Mouse (Mus musculus) hindbrain, embryonic 15.5 days (tissue): ENCODE results near the gene 4933430I17Rik. TPM values are rescaled to one million over a fixed set of nuclear protein-coding genes. Genes with fewer than 3 reads are reported as not detected.
A peak's percentile ranks its signal among the peaks of the same experiment; 100 is the strongest.

ENCODE experiments used
- ATAC-seq: fragments of 200-750 bp; cut with Nextera tagmentation; 2 replicates; pipeline ENCODE4 v1.8.0; 2017; ENCODE audit warnings: low read depth, moderate number of reproducible peaks, moderate TSS enrichment; ENCODE audit not compliant: low FRiP score
- H3K27ac ChIP-seq: fragments of 300-500 bp; sonication (generic); replicated peaks from 2 replicates; pipeline ENCODE4 v1.5.1; 2015; ENCODE audit warnings: mild to moderate bottlenecking, inconsistent platforms
- H3K27me3 ChIP-seq: fragments of 300-500 bp; sonication (generic); 2 replicates; pipeline ENCODE4 v1.6.1; 2015; ENCODE audit warnings: control low read depth, inconsistent platforms
- H3K36me3 ChIP-seq: fragments of 300-500 bp; sonication (generic); 2 replicates; pipeline ENCODE4 v1.6.1; 2015; ENCODE audit warnings: control low read depth, inconsistent platforms
- H3K4me1 ChIP-seq: fragments of 300-500 bp; sonication (generic); replicated peaks from 2 replicates; pipeline ENCODE4 v1.6.1; 2015; ENCODE audit warnings: control low read depth, inconsistent platforms
- H3K4me2 ChIP-seq: fragments of 300-500 bp; sonication (generic); 2 replicates; pipeline ENCODE4 v1.6.1; 2015; ENCODE audit warnings: moderate library complexity, mild to moderate bottlenecking, inconsistent platforms
- H3K4me3 ChIP-seq: fragments of 300-500 bp; sonication (generic); 2 replicates; pipeline ENCODE4 v1.5.1; 2015; ENCODE audit warnings: mild to moderate bottlenecking, inconsistent platforms
- H3K9ac ChIP-seq: fragments of 300-500 bp; sonication (generic); 2 replicates; pipeline ENCODE4 v1.6.1; 2015; ENCODE audit warnings: inconsistent platforms
- H3K9me3 ChIP-seq: fragments of 300-500 bp; sonication (generic); 2 replicates; pipeline ENCODE4 v1.6.1; 2016; ENCODE audit warnings: control low read depth, inconsistent platforms
- WGBS: fragments of 180-500 bp; shearing (Covaris S2); methylation state at CpG from one replicate; pipeline ENCODE4 v1.1.7; 2015; 5-methylcytosine and 5-hydroxymethylcytosine counted together
- polyA plus RNA-seq: library from polyadenylated mRNA; unstranded; fragments of >200 nt; fragmentation: Nextera tagmentation; extraction: Ambion mirVana; gene quantifications from 2 replicates; pipeline ENCODE4 v1.2.1, GENCODE M21; 2015

4933430I17Rik gene
- polyA plus RNA-seq, 1 experiment from 2014 or later, result 0.65 TPM

GRCm38 (mm10) chr4:62508839-62509238, 16.3 kb upstream of the 4933430I17Rik start:
- Histone ChIP-seq H3K36me3 (peaks cover 46% of the 10 kb centered on the region), H3K9me3 (no peaks in the 10 kb centered on the region), H3K4me1 (no peaks in the 10 kb centered on the region), H3K27ac (no peak overlapping the region), H3K4me3 (no peak overlapping the region), H3K27me3 (no peaks in the 10 kb centered on the region), H3K9ac (no peak overlapping the region), H3K4me2 (no peak overlapping the region)
- no peak for ATAC-seq
- WGBS, result 84% methylated on average over 5 of the region's 5 CpGs

- H3K4me2 ChIP-seq, result no peak overlapping the region
- H3K36me3 ChIP-seq, result peaks cover 46% of the 10 kb centered on the region
- no peaks in the 10 kb centered on the region for H3K9me3 ChIP-seq
- no peak overlapping the region for H3K27ac ChIP-seq
- no peaks in the 10 kb centered on the region for H3K4me1 ChIP-seq
- no peak overlapping the region for H3K4me3 ChIP-seq
- no peak for ATAC-seq
- no peak overlapping the region for H3K9ac ChIP-seq
- H3K27me3 ChIP-seq, result no peaks in the 10 kb centered on the region
- 93% methylated on average over 11 of the region's 11 CpGs for WGBS
These were observed 15.2 kb upstream of the 4933430I17Rik start for GRCm38 (mm10) chr4:62509946-62510345.

DNA sequence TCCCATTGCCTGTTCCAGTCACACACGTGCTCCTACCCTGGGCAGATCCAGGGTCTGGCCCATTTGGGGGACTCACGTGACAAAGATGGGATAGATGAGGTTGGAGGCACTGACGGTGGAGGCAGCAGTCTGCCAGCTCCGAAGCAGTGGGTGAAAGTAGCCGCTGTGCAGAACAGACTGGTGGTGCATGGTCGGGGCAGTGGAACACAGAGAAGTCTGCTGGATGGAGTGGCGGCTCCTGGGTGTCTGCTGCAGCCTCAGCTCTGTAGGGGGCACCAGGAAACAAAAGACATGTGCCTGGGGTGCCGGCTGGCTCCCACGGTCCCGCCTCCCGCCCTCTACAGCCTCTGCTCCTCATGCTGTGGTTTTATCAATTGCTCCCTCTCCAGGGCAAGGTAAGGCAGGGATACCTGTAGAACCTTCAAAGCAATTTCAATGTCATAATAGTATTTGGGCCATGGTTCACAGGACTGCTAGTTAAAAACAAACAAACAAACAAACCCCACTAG, 11.1 kb upstream of the 4933430I17Rik start:
- no peak overlapping the region for H3K9ac ChIP-seq
- no peak overlapping the region for H3K27ac ChIP-seq
- peaks cover 9% of the 10 kb centered on the region for H3K4me1 ChIP-seq
- WGBS, result 42% methylated on average over 11 of the region's 11 CpGs
- no peaks in the 10 kb centered on the region for H3K27me3 ChIP-seq
- no peak overlapping the region for H3K4me2 ChIP-seq
- no peak overlapping the region for H3K4me3 ChIP-seq
- no peak for ATAC-seq
- H3K9me3 ChIP-seq, result no peaks in the 10 kb centered on the region
- peaks cover 38% of the 10 kb centered on the region for H3K36me3 ChIP-seq

GRCm38 (mm10) chr4:62514995-62515394, 10.2 kb upstream of the 4933430I17Rik start:
- ATAC-seq, result no peak
- no peak overlapping the region for H3K27ac ChIP-seq
- H3K9me3 ChIP-seq, result no peaks in the 10 kb centered on the region
- WGBS, result 83% methylated on average over 7 of the region's 7 CpGs
- H3K4me1 ChIP-seq, result peaks cover 12% of the 10 kb centered on the region
- H3K36me3 ChIP-seq, result peaks cover 28% of the 10 kb centered on the region
- no peak overlapping the region for H3K4me3 ChIP-seq
- no peak overlapping the region for H3K4me2 ChIP-seq
- H3K9ac ChIP-seq, result no peak overlapping the region
- no peaks in the 10 kb centered on the region for H3K27me3 ChIP-seq

- H3K4me3 ChIP-seq, result no peak overlapping the region
- no peak for ATAC-seq
- peaks cover 23% of the 10 kb centered on the region for H3K36me3 ChIP-seq
- H3K9me3 ChIP-seq, result no peaks in the 10 kb centered on the region
- no peak overlapping the region for H3K4me2 ChIP-seq
- WGBS, result 78% methylated on average over 3 of the region's 3 CpGs
- no peak overlapping the region; the same call in 1 of the 2 replicates for H3K27ac ChIP-seq
- H3K27me3 ChIP-seq, result no peaks in the 10 kb centered on the region
- H3K9ac ChIP-seq, result no peak overlapping the region
- H3K4me1 ChIP-seq, result peaks cover 17% of the 10 kb centered on the region
These were observed 9.7 kb upstream of the 4933430I17Rik start for GRCm38 (mm10) chr4:62515490-62515889.

- H3K4me1 ChIP-seq, result peaks cover 22% of the 10 kb centered on the region
- WGBS, result 42% methylated on average over 2 of the region's 2 CpGs
- H3K9ac ChIP-seq, result no peak overlapping the region
- H3K9me3 ChIP-seq, result no peaks in the 10 kb centered on the region
- no peaks in the 10 kb centered on the region for H3K27me3 ChIP-seq
- peaks cover 23% of the 10 kb centered on the region for H3K36me3 ChIP-seq
- no peak overlapping the region for H3K4me2 ChIP-seq
- no peak overlapping the region for H3K27ac ChIP-seq
- no peak for ATAC-seq
- no peak overlapping the region for H3K4me3 ChIP-seq
These were observed 9.1 kb upstream of the 4933430I17Rik start for GRCm38 (mm10) chr4:62516079-62516478.

GRCm38 (mm10) chr4:62516579-62516978, 8.6 kb upstream of the 4933430I17Rik start:
- H3K4me3 ChIP-seq, result no peak overlapping the region
- no peaks in the 10 kb centered on the region for H3K9me3 ChIP-seq
- H3K4me1 ChIP-seq, result peaks cover 22% of the 10 kb centered on the region
- H3K27ac ChIP-seq, result no peak overlapping the region
- 88% methylated on average over 1 of the region's 1 CpGs for whole genome bisulfite sequencing
- no peak for ATAC-seq
- H3K27me3 ChIP-seq, result no peaks in the 10 kb centered on the region
- H3K36me3 ChIP-seq, result peaks cover 18% of the 10 kb centered on the region
- no peak overlapping the region for H3K4me2 ChIP-seq
- H3K9ac ChIP-seq, result no peak overlapping the region

- Histone ChIP-seq H3K4me1 (peaks cover 22% of the 10 kb centered on the region), H3K9me3 (no peaks in the 10 kb centered on the region), H3K36me3 (peaks cover 13% of the 10 kb centered on the region; the same call in 1 of the 2 replicates), H3K27ac (no peak overlapping the region), H3K4me3 (no peak overlapping the region), H3K27me3 (no peaks in the 10 kb centered on the region), H3K9ac (no peak overlapping the region), H3K4me2 (no peak overlapping the region)
- WGBS, result 97% methylated on average over 8 of the region's 8 CpGs
- ATAC-seq, result no peak
These were observed 8.1 kb upstream of the 4933430I17Rik start for GRCm38 (mm10) chr4:62517046-62517445.

DNA sequence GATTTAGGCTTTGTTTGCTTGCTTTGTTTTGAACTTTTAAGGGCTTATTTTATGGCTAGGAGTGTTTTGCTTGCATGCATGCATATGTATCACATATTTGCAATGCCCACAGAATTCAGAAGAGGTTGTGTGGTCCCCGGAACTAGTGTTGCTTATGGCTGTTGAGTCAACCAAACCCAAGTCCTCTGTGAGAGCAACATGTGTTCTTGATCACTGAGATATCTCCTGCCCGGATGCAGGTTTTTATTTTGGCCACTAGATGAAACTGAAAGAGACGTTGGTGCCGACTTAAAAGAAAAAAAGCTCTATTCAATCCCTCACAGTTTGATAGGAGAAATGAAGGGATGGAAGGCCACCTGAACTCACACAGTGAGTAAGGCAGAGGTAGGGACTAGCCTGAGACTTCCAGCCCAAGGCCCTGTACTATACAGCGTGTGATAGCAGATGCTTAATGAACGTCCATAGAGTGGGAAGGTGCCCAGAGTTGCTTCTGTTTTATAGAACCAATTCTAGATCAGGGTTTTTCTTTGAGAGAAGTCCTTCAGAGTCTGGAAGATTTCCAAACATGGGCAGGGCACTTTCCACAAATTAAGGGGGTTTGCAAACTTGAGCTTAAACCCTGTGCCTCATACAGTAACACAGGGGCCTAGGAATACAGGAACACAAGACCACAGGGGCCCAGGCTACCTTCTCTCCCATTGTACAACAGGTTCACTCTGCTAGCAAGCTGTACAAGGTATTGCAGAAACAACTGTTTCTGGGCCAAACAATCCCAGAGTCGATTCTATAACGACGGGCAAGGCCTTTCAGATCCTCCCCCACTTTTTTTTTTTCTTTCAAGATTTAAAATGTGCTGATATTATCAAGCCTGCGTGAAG, 7.4 kb upstream of the 4933430I17Rik start:
- H3K27me3 ChIP-seq, result no peaks in the 10 kb centered on the region
- H3K27ac ChIP-seq, result no peak overlapping the region
- H3K4me2 ChIP-seq, result peak overlapping the region; percentile 62
- 0 out of 2 replicates have a peak overlapping the region, but pooled peaks have one; percentile 70 for H3K9ac ChIP-seq
- no peak overlapping the region for H3K4me3 ChIP-seq
- 87% methylated on average over 10 of the region's 10 CpGs for WGBS
- H3K4me1 ChIP-seq, result peaks cover 22% of the 10 kb centered on the region
- H3K9me3 ChIP-seq, result no peaks in the 10 kb centered on the region
- H3K36me3 ChIP-seq, result 0 out of 2 replicates have a peak, but pooled peaks cover 6% of the 10 kb centered on the region
- no peak for ATAC-seq

GRCm38 (mm10) chr4:62518416-62519121, 6.6 kb upstream of the 4933430I17Rik start:
- Histone ChIP-seq H3K4me2 (peak overlapping the region; percentile 62), H3K27me3 (no peaks in the 10 kb centered on the region), H3K36me3 (0 out of 2 replicates have a peak, but pooled peaks cover under 1% of the 10 kb centered on the region), H3K4me3 (peak overlapping the region; percentile 73), H3K9ac (peak overlapping the region; percentile 70), H3K9me3 (no peaks in the 10 kb centered on the region), H3K4me1 (peaks cover 22% of the 10 kb centered on the region), H3K27ac (no peak overlapping the region)
- no peak for ATAC-seq
- WGBS, result 53% methylated on average over 13 of the region's 13 CpGs

DNA sequence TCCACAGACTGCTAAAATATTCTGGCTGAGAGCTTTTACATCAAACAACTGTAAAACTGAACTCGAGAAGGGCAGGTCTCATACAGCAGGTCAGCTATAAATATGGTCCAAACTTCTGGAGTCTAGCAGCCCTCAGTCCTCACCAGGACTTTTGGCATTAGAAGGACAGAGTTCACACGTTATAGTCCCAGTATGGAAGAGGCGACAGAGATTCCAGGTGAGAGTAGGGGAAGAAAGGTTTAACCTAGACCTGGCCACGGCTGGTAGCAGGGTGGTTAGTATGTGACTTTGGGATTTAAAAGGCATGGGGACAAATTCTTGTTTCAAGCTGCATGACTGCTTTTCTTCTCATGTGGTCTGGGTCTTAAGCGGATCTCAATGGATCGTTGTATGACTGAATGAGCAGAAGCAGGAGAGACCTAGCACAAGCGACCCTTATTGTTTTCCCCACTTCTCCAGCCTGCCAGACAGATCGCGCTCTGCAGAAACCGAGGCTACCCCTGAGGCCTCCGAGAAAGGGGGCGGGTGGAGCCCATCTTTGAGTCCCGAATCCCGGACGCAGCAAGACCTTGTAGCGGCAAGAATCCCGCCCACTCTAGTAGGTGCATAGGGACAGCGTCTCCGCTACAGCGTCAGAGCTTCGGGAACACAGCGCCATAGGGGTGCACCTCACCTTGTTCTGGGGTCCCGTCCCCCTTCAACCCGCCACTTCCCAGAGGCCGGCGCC, 5.9 kb upstream of the 4933430I17Rik start:
- Histone ChIP-seq H3K9me3 (no peaks in the 10 kb centered on the region), H3K27ac (peak overlapping the region; percentile 82), H3K9ac (peak overlapping the region; percentile 70), H3K4me2 (peak overlapping the region; percentile 62), H3K4me3 (peak overlapping the region; percentile 73), H3K27me3 (no peaks in the 10 kb centered on the region), H3K4me1 (peaks cover 29% of the 10 kb centered on the region), H3K36me3 (no peaks in the 10 kb centered on the region)
- WGBS, result 1% methylated on average over 26 of the region's 26 CpGs
- ATAC-seq, result peak; percentile 84
